Mouse (Mus musculus): ENCODE measurements around the gene BC048562.

- TF ChIP-seq CTCF (IDR thresholded peaks at IDR 0.05; ENCODE audit: extremely low read depth, insufficient read depth, low read length) (no peak), POLR2A (IDR thresholded peaks at IDR 0.05; ENCODE audit: extremely low read depth, insufficient read depth, low read length) (no peak)
These were observed 13.6 kb downstream of the BC048562 start for GRCm38 (mm10) chr9:108449860-108450259.
